Mouse (Mus musculus): ENCODE data around the gene Maz. TPM values are rescaled to one million over a fixed set of nuclear protein-coding genes. Genes with fewer than 3 reads are reported as not detected.

Gene Maz
- polyA plus RNA-seq (2012; rRNA removed) = 55.9 and 64.1 TPM in 2 replicates

DNA sequence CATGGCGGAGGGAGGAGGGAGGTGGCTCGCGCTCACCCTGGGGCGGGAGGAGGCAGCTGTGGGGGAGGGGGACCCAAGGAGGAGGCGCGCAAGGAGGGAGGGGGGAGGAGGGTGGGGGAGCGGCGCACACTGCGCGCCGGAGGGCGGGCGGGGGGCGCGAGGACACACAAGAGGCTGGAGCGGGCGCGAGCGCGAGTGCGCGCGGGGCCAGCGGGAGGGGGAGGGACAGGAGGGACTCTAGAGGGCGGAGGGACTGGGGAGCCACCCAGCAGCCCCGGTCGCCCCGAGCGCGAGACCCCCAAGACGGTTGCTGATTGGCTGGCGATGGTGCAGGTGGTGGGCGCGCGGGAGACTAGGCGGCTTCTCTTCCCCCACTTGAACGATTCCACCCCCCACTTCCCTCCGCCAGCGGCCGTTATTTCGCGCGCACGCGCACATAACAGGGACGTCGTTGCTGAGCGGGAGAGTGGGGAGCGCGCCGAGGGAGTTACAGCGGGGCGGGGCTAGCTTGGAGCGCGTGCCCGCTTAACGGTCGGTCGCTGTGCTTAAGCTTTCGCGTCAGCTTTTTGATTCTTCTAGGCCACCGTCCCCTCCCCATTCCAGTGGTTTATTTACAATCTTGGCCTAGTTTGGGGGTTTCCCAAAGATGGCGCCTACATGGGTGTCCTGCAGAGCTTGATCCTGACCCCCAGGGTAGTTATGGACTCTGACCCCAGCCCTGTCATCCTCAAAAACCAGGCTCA is at the start of gene Maz:
Gene Maz (minus strand): TSS at position 54 of the 743 bp plus-strand sequence.

DNA sequence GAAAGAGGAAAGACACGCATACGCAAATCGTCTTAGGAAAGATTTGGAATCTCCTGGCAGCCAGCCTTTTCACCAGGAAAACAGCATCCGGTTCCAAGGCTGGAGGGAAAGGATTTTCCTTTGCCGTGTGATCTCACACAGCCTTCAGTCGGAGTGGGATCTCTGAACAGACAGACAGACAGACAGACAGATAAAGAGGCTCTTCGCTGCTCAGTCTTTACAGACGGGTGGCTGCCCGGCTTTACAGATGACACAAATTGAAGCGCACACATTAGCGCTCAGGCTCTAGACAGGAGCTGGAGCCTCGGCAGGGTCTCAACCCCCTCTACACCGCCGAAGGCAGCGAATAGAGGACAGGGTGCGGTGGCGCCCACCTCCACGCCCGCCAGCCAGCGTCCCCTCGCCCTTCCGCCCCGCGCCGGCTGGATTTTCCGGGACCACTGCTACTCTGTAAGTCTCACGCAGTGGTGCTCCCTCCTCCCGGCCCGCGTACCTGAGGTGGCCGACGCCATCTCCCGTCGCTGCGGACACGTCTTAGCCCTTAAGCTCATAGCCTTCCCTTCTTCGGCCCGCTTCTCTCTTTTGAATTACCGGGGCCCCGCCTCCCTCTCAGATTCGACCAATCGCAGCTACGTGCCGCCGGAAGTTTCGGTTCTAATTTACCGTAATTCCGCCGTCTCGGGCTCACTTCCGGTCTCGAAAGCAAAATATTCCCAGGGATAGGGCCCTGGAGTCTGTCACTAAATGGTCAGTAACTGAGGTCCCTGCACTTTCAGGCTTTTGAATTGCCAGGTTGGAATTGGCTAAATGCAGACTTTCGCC is 15.2 kb upstream of the Maz start, which contains the start of gene Kif22:
Gene Kif22 (minus strand): TSS at position 621 of the 822 bp plus-strand sequence.

DNA sequence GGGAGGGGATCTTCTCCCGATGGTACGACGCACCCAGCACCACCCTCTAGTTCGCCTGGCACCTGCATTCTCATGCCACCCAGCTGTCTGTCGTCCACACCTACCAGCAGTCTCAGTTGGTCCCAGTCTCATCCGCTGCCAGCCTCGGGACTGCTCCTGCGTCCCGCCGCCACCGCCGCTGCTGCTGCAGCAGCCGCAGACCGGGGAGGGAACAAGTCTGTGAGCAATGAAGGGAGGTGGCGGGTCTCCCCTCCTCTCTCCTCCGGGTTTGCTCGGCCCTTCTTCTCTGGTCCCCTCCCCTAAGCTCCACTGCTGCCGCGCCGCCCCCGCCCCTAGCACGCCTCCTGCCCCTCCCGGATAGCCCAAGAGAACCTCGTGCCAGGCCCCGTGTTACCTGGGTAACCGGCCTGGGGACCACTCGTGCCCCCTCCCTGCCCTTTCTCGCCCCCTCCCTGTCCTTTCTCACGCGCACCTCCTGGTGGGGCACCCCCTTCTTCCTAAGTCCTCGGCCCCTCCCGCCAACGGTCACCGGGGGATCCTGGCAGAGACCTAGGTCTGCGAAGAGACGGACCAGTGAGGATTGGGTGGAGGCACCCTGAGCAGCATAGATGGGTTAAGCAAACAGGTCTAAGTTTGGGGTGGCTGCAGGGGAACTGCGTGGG is 5.8 kb downstream of the Maz start, which contains the start of the genes Gm42742 and Prrt2:
Gene Gm42742 (minus strand): TSS at position 197 of the 662 bp plus-strand sequence.
Gene Prrt2 (minus strand): TSS at position 311 of the 662 bp plus-strand sequence.

DNA sequence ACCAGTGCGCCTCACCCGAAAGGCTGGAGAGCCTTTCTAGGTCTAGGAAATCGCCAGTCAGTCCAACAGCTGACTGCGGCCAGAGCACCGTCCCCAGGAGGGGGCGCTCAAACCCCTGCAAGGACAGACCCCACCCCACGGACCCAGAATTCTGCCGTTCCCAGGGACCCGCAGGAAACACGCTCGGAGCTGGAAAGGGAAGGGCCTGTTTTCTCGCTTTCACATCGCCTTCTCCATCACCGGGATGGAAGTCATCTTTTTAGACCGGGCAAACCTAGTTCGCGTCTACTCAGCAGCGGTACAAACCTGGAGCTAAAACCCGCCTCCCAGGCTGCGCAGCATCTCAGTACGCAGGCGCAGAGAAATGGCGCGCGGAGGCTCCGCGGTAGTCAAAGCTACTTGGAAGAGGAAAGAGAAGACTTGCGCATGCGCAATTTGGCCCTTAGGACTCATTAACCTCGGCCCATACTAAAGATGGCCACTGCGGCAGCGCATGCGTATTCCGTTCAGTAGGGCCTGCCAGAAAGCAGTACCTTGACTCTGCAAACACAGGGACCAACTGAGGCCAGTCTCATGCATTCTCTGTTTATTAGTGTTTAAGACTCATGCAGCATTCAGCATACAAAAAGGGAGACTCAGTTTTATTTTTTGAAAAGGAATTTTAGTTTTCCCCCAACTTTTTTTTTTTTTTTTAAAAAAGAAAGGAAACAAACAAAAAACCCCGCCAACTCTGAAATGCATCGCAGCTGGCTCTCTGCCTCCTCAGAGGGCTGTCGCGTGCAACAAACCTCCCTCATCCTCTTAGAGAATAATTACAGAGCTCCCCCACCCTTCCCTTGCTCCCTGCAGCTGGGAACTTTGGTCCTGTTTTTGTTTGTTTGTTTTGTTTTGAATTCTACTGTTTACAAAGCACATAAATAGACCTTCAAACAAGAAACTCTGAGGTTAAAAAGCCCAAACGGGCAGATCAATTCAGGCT is 9.6 kb downstream of the Maz start, which contains the start of gene Pagr1a:
Gene Pagr1a (minus strand): TSS at position 382 of the 979 bp plus-strand sequence.

DNA sequence TGATC is 10.6 kb downstream of the Maz start, which contains the start of gene Pagr1b:
Gene Pagr1b (minus strand): TSS at position 4 of the 5 bp plus-strand sequence.

DNA sequence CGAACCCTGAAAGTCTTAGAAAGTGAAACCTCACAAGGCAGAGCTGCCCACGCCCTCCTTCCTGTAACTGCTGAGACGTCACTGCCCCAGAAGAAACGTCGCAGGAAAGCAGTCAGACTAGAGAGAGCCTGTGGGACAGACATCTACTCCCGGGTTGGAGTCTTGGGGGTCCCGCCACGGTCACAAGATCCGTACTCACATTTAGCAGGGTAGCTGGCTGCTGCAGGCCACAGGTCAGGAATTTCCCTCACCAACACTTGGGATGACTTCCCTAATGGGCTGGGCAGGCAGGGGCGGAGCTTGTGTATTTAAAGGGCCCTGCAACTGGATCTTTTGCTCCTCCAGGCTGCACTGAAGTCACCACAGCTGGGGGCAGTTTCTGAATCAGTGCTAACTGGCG is 12.5 kb downstream of the Maz start, which contains the start of gene Mvp:
Gene Mvp (minus strand): TSS at position 302 of the 400 bp plus-strand sequence.

DNA sequence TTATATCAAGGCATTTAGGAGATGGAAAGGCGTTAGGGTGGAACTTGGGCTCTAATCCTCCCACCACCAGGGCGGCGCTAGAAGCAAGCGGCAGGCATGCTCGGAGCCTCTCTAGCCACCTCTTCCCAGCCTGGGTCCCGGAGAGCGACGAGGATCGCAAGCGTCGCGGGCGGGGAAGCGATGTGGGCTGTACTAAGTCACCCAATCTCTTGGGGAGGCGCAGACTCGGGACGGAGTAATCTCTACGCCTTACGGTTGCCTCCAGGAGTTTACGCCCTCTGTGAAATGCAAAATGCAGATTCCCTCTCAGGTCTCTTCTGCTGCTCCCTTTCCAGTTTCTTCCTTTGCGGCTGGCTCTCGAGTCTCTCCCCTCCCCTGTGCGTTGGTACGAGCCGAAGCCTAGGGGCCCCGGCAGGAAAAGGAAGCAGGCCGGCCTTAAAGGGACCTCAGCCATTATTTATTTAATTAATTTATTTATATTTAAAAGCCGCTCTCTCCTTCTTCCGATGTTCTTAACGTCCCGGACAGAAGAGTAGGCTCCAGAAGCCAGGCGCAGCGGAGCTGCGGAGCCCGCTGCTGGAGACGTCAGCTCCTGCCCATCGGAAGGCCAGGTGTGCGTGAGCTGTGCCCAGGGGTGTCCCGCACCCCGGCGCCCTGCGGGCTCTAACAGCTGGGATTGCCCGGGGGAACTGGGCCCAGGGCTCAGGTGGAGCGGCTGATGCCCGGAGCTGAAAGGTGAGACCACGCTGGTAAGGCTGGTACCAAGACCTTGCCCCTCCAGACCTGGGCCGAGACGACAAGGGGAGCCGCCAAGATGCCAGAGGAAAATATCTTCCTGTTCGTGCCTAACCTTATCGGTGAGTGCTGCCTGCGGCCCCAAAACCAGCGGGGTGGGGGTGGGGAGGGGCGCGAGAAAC is 50.6 kb downstream of the Maz start, which contains the start of gene Cdiptos:
Gene Cdiptos (minus strand): TSS at position 149 of the 917 bp plus-strand sequence.

DNA sequence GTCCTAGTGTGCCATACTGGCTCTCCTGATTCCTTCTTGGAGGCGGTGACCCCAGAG is 51.1 kb downstream of the Maz start, which contains the start of gene Cdipt:
Gene Cdipt (plus strand): TSS at position 22 of the 57 bp plus-strand sequence.

Other genes starting within 250 kb of the Maz start
- 1.6 TPM in 2 replicates for gene Tbx6, start 245.6 kb downstream of the Maz start, polyA plus RNA-seq (2012; rRNA removed)
- 70.6 and 72.5 TPM in 2 replicates for gene Ppp4c, start 234.5 kb downstream of the Maz start, polyA plus RNA-seq (2012; rRNA removed)
- 0.75 and 1.6 TPM in 2 replicates for gene Fam57b, start 229.4 kb downstream of the Maz start, polyA plus RNA-seq (2012; rRNA removed)
- not detected in 2 replicates for gene 4930451I11Rik, start 195.4 kb downstream of the Maz start, polyA plus RNA-seq (2012; rRNA removed)
- 0.04 TPM in 1 of 2 replicates, not detected in the other for gene Doc2a, start 179.6 kb downstream of the Maz start, polyA plus RNA-seq (2012; rRNA removed)
- 17.7 and 24.2 TPM in 2 replicates for gene Hirip3, start 165.1 kb downstream of the Maz start, polyA plus RNA-seq (2012; rRNA removed)
- 14.5 and 14.8 TPM in 2 replicates for gene Ino80e, start 164.7 kb downstream of the Maz start, polyA plus RNA-seq (2012; rRNA removed)
- 18.4 and 21.2 TPM in 2 replicates for gene Taok2, start 142.3 kb downstream of the Maz start, polyA plus RNA-seq (2012; rRNA removed)
- gene Tmem219, start 104.1 kb downstream of the Maz start, polyA plus RNA-seq (2012; rRNA removed) = 28.3 and 30.3 TPM in 2 replicates
- 3.4 and 4.0 TPM in 2 replicates for gene Kctd13, start 98.2 kb downstream of the Maz start, polyA plus RNA-seq (2012; rRNA removed)
- 0.02 TPM in 1 of 2 replicates, not detected in the other for gene Asphd1, start 77.5 kb downstream of the Maz start, polyA plus RNA-seq (2012; rRNA removed)
- gene Sez6l2, start 76.5 kb downstream of the Maz start, polyA plus RNA-seq (2012; rRNA removed) = 0.23 and 0.40 TPM in 2 replicates
- gene Cdipt, start 51.1 kb downstream of the Maz start, polyA plus RNA-seq (2012; rRNA removed) = 38.9 and 41.3 TPM in 2 replicates
- 0.34 and 0.47 TPM in 2 replicates for gene Cdiptos, start 50.9 kb downstream of the Maz start, polyA plus RNA-seq (2012; rRNA removed)
- 7.8 and 7.9 TPM in 2 replicates for gene Mvp, start 12.4 kb downstream of the Maz start, polyA plus RNA-seq (2012; rRNA removed)
- gene Pagr1b, start 10.6 kb downstream of the Maz start, polyA plus RNA-seq (2012; rRNA removed) = 0.34 and 0.50 TPM in 2 replicates
- gene Pagr1a, start 9.7 kb downstream of the Maz start, polyA plus RNA-seq (2012; rRNA removed) = 4.9 and 5.2 TPM in 2 replicates
- 13.2 and 14.1 TPM in 2 replicates for gene Gm42742, start 5.9 kb downstream of the Maz start, polyA plus RNA-seq (2012; rRNA removed)
- 0.04 and 0.45 TPM in 2 replicates for gene Prrt2, start 5.8 kb downstream of the Maz start, polyA plus RNA-seq (2012; rRNA removed)
- gene Kif22, start 15.4 kb upstream of the Maz start, polyA plus RNA-seq (2012; rRNA removed) = 28.1 and 30.9 TPM in 2 replicates
- gene Zg16, start 60.3 kb upstream of the Maz start, polyA plus RNA-seq (2012; rRNA removed) = 0.16 and 0.40 TPM in 2 replicates
- 7.9 and 8.3 TPM in 2 replicates for gene AI467606, start 64.3 kb upstream of the Maz start, polyA plus RNA-seq (2012; rRNA removed)
- 117 and 124 TPM in 2 replicates for gene Qprt, start 95.2 kb upstream of the Maz start, polyA plus RNA-seq (2012; rRNA removed)
- 6.8 and 8.5 TPM in 2 replicates for gene Spn, start 110.8 kb upstream of the Maz start, polyA plus RNA-seq (2012; rRNA removed)
- gene Cd2bp2, start 169.0 kb upstream of the Maz start, polyA plus RNA-seq (2012; rRNA removed) = 20.8 and 22.2 TPM in 2 replicates
- 11.9 and 12.6 TPM in 2 replicates for gene Tbc1d10b, start 181.4 kb upstream of the Maz start, polyA plus RNA-seq (2012; rRNA removed)
- gene Mylpf, start 181.9 kb upstream of the Maz start, polyA plus RNA-seq (2012; rRNA removed) = 8.3 and 12.1 TPM in 2 replicates
- 2.8 and 2.9 TPM in 2 replicates for gene Zfp553, start 206.0 kb upstream of the Maz start, polyA plus RNA-seq (2012; rRNA removed)
- gene Sept1, start 206.1 kb upstream of the Maz start, polyA plus RNA-seq (2012; rRNA removed) = 21.1 and 21.7 TPM in 2 replicates
- gene Zfp771, start 217.2 kb upstream of the Maz start, polyA plus RNA-seq (2012; rRNA removed) = 20.6 and 24.9 TPM in 2 replicates
- gene Dctpp1, start 233.7 kb upstream of the Maz start, polyA plus RNA-seq (2012; rRNA removed) = 52.9 and 73.0 TPM in 2 replicates
- 153 and 165 TPM in 2 replicates for gene Sephs2, start 247.0 kb upstream of the Maz start, polyA plus RNA-seq (2012; rRNA removed)